Mouse (Mus musculus): ENCODE measurements at regions not wholly inside any gene's neighbourhood (a gene's known extent, or its start where the extent isn't known, plus 50 kb on each side); places are given as distances from the start of the nearest gene placed in this dataset.

- no peak for TF ChIP-seq CTCF (IDR thresholded peaks at IDR 0.05; ENCODE audit: extremely low read depth, insufficient read depth, low read length)
- no peak for TF ChIP-seq POLR2A (IDR thresholded peaks at IDR 0.05; ENCODE audit: extremely low read depth, insufficient read depth, low read length)
These were observed 513.8 kb upstream of the Nr5a2 start for GRCm38 (mm10) chr1:137473800-137474685.

Measured in cortical plate, adult 2 months (tissue).